Mouse (Mus musculus) forebrain, embryonic 12.5 days (tissue): ENCODE measurements at regions not wholly inside any gene's neighbourhood (a gene's known extent, or its start where the extent isn't known, plus 50 kb on each side); places are given as distances from the start of the nearest gene placed in this dataset.

ENCODE experiments used
- ATAC-seq: fragments of 200-750 bp; cut with Nextera tagmentation; 2 replicates; pipeline ENCODE4 v1.8.0; 2017; ENCODE audit warnings: moderate TSS enrichment; ENCODE audit not compliant: low FRiP score
- H3K27ac ChIP-seq: fragments of 300-500 bp; sonication (generic); 2 replicates; pipeline ENCODE4 v1.5.1; 2016; ENCODE audit warnings: mild to moderate bottlenecking
- H3K27me3 ChIP-seq: fragments of 300-500 bp; sonication (generic); 2 replicates; pipeline ENCODE4 v1.6.1; 2016; ENCODE audit warnings: mild to moderate bottlenecking
- H3K36me3 ChIP-seq: fragments of 300-500 bp; sonication (generic); replicated peaks from 2 replicates; pipeline ENCODE4 v1.6.1; 2016; ENCODE audit warnings: mild to moderate bottlenecking
- H3K4me1 ChIP-seq: fragments of 300-500 bp; sonication (generic); 2 replicates; pipeline ENCODE4 v1.6.1; 2016
- H3K4me2 ChIP-seq: fragments of 300-500 bp; sonication (generic); 2 replicates; pipeline ENCODE4 v1.6.1; 2016; ENCODE audit warnings: mild to moderate bottlenecking, moderate library complexity
- H3K4me3 ChIP-seq: fragments of 300-500 bp; sonication (generic); replicated peaks from 2 replicates; pipeline ENCODE4 v1.5.1; 2016; ENCODE audit warnings: mild to moderate bottlenecking
- H3K9ac ChIP-seq: fragments of 300-500 bp; sonication (generic); 2 replicates; pipeline ENCODE4 v1.6.1; 2016; ENCODE audit warnings: mild to moderate bottlenecking
- H3K9me3 ChIP-seq: fragments of 300-500 bp; sonication (generic); 2 replicates; pipeline ENCODE4 v1.6.1; 2016
- WGBS: fragments of 180-500 bp; shearing (Covaris S2); methylation state at CpG from one replicate; pipeline ENCODE4 v1.1.7; 2016; 5-methylcytosine and 5-hydroxymethylcytosine counted together

DNA sequence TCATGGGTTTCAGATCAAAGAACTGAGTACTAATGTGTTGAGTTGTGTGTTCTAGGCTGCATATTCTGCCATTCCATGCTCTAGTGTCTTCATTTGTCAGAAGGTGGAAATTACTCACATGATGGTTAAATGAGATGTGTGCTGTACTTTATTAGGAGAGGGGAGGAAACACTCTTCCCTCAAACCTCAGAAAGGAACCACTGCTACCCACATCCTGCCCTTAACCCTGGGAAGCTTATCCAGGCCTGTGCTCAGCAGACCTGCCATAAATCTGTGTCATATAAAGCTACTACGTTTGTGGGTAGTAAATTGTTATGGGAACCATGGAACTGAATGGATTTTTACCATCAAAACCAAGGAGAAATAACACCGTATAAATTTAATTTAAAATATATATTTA is 166.7 kb upstream of the Bmp2 start:
- no peak overlapping the region for H3K27ac ChIP-seq
- ATAC-seq = no peak
- 79% methylated on average over 2 of the region's 2 CpGs for WGBS

DNA sequence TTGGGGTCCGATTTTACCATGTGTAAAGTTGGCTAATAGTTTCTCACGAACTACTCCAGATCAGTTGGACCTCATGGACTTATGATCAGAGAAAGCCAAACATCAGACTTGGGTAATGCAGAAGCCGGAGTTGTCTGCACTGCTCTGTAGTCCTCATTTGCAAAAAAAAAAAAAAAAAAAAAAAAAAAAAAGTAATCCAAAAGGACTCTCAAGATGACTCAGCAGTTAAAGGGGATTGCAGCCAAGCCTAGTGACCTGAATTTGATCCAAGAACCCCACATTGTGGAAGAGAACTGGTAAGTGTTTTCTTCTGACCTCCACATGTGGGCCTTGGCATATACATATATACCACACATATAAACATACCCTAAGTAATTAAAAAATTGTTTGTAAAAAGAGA is 164.6 kb upstream of the Bmp2 start:
- Histone ChIP-seq H3K4me2 (no peak overlapping the region), H3K27ac (no peak overlapping the region), H3K36me3 (no peaks in the 10 kb centered on the region), H3K4me3 (no peak overlapping the region), H3K27me3 (no peaks in the 10 kb centered on the region), H3K9ac (no peak overlapping the region), H3K9me3 (no peaks in the 10 kb centered on the region), H3K4me1 (no peaks in the 10 kb centered on the region)
- 96% methylated on average over 3 of the region's 3 CpGs for WGBS
- no peak for ATAC-seq

More for the DNA sequence above, 166.7 kb upstream of the Bmp2 start:
- Histone ChIP-seq H3K9me3 (no peaks in the 10 kb centered on the region), H3K4me2 (no peak overlapping the region), H3K27me3 (no peaks in the 10 kb centered on the region), H3K36me3 (no peaks in the 10 kb centered on the region), H3K9ac (no peak overlapping the region), H3K4me3 (no peak overlapping the region), H3K4me1 (no peaks in the 10 kb centered on the region)

DNA sequence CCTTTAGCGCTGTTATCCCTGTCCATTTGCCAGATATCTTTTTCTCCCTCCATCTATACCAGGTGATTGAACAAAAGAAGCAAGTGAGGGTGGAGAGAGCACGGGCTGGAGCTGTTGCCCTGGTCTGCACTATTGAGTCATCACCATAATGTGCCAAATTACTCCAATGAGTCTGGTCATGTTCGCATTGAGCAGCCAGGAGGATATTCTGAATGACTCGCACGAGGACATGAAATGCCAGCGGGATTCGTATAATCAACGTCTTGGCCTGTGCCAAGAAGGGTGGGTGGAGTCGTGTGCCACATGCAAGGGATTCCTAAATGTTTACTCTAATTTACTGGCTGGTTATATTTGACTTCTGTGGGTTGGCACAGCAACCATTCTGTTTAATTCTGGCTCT is 159.7 kb upstream of the Bmp2 start:
- 82% methylated on average over 9 of the region's 9 CpGs for WGBS
- ATAC-seq = no peak
- Histone ChIP-seq H3K4me2 (no peak overlapping the region), H3K27ac (no peak overlapping the region), H3K4me3 (no peak overlapping the region), H3K4me1 (no peaks in the 10 kb centered on the region), H3K36me3 (no peaks in the 10 kb centered on the region), H3K9me3 (no peaks in the 10 kb centered on the region), H3K27me3 (peaks cover 8% of the 10 kb centered on the region; the same call in 1 of the 2 replicates), H3K9ac (no peak overlapping the region)

DNA sequence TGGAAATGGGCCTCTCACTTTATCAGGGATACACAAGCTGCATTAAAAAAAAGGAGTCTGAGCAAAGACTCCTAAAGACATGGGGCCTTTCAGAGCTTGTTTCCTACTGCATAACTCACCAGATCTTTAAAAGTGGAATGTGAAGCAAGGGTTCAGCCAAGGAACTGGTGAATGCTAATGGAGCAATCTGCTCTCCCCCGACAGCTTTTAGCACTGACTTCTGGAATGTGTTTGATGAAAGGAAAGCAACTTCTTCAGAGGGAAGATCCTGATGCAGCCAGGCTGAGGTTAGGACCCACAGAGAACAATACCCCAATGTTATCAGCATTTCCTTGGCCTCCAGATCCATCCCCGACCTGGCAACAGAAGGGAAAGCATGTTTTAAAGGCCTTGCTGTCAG is 154.4 kb upstream of the Bmp2 start:
- no peak for ATAC-seq
- H3K4me3 ChIP-seq = no peak overlapping the region
- no peak overlapping the region for H3K27ac ChIP-seq
- no peak overlapping the region for H3K4me2 ChIP-seq
- 41% methylated on average over 2 of the region's 2 CpGs for WGBS
- H3K27me3 ChIP-seq = peaks cover 35% of the 10 kb centered on the region
- H3K4me1 ChIP-seq = peaks cover 17% of the 10 kb centered on the region
- H3K9ac ChIP-seq = no peak overlapping the region
- H3K36me3 ChIP-seq = no peaks in the 10 kb centered on the region
- H3K9me3 ChIP-seq = no peaks in the 10 kb centered on the region

DNA sequence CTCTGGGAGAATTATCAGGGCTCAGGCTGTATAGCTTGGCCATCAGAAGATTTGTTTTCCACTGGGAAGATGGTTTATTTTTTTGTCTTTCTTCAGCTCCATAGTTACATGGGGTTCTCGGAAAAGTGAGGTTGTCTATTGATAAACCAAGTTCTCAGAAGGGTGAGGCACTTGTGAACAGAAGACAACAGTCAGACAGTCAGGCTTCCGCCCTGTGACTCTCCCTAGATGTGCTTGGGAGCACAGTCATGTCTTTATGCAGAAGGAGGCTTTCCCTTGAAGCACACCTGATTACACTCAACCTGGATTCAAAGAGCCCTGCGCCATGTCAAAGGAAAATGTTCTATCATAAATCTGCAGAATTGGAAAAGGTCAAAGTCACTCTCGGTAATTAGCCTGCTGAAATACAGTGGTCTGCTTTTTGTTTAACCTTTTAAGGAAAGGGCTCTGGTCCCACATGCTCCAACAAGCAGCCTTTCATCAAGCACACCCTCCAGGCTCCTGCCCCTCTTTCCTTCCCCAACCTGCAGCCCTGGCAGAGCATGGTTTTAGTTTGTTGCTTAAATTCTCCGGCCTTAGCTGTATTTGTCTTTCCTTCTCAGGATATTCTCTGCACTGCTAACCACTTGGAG is 152.8 kb upstream of the Bmp2 start:
- Histone ChIP-seq H3K27ac (no peak overlapping the region), H3K4me2 (no peak overlapping the region), H3K9me3 (no peaks in the 10 kb centered on the region), H3K4me3 (no peak overlapping the region), H3K4me1 (peaks cover 17% of the 10 kb centered on the region), H3K9ac (no peak overlapping the region), H3K27me3 (peaks cover 37% of the 10 kb centered on the region), H3K36me3 (no peaks in the 10 kb centered on the region)
- 76% methylated on average over 5 of the region's 5 CpGs for WGBS
- ATAC-seq = no peak

DNA sequence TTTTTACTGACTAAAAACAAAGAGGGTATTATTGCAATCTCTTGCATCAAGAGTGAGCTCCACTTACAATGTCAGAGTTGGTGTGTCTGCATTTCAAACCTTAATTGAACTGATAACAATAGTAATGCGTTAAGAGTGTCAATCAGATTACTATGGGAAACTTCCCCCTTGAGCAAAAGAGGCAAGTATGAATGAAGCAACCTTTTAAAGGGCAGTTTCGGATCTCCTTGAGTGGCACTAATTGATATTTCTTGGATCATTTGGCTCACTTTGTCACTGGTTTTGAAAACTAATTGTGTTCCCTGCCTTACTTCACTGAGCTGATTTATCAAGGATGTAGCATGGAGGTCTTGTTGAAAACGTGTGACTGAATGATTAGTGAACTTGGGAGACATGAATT is 151.0 kb upstream of the Bmp2 start:
- Histone ChIP-seq H3K4me1 (peaks cover 17% of the 10 kb centered on the region), H3K4me2 (no peak overlapping the region), H3K9ac (no peak overlapping the region), H3K36me3 (no peaks in the 10 kb centered on the region), H3K27me3 (peaks cover 37% of the 10 kb centered on the region), H3K4me3 (no peak overlapping the region), H3K27ac (no peak overlapping the region), H3K9me3 (no peaks in the 10 kb centered on the region)
- ATAC-seq = peak; percentile 72; the same call in 1 of the 2 replicates
- 6% methylated on average over 3 of the region's 3 CpGs for WGBS

DNA sequence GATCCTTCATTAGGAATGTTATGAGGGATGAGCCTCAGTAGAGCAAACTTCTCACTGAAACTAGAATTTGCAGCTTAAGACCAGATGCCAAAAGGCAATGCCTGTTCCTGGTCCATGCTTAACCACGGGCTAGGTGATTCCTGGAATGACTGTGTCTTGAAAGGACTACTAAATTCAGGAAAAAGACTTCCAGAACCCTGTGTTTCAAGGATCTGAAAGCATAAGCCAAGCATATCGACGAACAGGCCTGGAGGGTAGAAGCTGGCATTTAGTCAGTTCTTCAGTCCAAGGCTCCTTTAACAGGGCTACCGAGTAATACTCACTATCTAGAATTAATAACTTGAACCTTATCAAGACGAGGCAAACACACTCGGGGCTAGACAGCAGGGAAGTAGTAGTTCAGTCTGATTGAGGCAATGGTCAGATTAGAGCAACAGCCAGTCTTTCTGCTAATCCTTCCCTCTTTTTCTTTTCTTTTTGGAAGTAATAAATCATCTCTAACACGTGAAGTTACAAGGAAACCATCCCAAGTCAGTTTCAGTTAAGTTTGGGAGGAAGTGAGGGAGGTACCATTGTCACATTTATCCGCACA is 134.9 kb upstream of the Bmp2 start:
- H3K9ac ChIP-seq = no peak overlapping the region
- H3K9me3 ChIP-seq = no peaks in the 10 kb centered on the region
- H3K4me1 ChIP-seq = no peaks in the 10 kb centered on the region
- ATAC-seq = no peak
- no peak overlapping the region for H3K27ac ChIP-seq
- no peak overlapping the region for H3K4me2 ChIP-seq
- H3K36me3 ChIP-seq = no peaks in the 10 kb centered on the region
- H3K27me3 ChIP-seq = no peaks in the 10 kb centered on the region
- H3K4me3 ChIP-seq = no peak overlapping the region
- 83% methylated on average over 8 of the region's 8 CpGs for WGBS

DNA sequence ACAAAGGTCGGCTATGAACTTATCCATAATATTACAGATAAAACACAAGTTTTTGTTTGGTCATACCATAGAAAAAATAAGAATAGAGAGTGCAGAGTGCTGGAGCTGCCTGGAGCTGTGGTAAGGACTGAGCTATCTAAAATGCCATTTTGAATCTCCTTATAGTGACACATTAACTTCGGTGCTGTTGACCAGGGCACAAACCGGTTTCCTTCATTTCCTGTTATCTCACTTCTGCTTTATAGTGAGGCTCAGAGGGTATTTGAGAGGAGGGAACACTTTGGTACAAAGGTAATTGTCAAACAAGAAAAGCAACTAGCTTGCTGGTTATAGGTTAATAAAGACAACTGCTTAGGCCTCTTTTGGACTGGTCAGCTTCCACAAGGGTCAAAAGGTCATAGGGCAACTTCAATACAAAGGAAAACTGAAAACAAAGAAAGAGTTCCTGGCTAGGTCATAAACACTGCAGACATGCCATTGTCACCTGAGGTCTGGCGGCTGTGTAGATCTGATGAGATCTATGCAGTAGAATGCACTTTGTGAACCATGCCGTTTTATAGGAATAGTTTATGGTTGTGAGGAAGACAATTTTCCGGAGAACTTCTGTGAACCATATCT is 132.2 kb upstream of the Bmp2 start:
- H3K4me2 ChIP-seq = no peak overlapping the region
- H3K36me3 ChIP-seq = no peaks in the 10 kb centered on the region
- 81% methylated on average over 6 of the region's 6 CpGs for WGBS
- H3K27me3 ChIP-seq = no peaks in the 10 kb centered on the region
- H3K9me3 ChIP-seq = no peaks in the 10 kb centered on the region
- ATAC-seq = no peak
- no peak overlapping the region for H3K27ac ChIP-seq
- H3K4me3 ChIP-seq = no peak overlapping the region
- no peak overlapping the region for H3K9ac ChIP-seq
- H3K4me1 ChIP-seq = no peaks in the 10 kb centered on the region

DNA sequence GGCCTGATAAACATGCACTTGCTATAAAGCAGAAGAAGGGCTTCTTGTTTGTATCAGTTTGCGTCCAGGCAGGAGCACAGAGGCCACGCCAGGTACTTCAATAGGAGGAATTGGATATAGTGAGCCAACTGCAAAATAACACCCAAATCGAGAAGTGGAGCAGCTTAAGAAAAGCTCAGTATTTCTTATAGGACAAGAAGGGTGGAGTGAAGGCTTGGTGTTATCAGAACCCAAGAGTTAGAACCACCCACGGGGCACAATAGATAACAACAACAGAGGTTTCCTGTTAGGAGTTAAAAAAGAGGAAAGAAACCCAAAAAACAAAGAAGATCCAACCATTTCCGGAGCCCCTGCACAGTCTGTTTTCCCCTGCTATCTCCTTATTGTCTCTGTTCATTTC is 126.4 kb upstream of the Bmp2 start:
- Histone ChIP-seq H3K27me3 (no peaks in the 10 kb centered on the region), H3K9ac (no peak overlapping the region), H3K4me3 (no peak overlapping the region), H3K27ac (no peak overlapping the region), H3K4me2 (no peak overlapping the region), H3K4me1 (no peaks in the 10 kb centered on the region), H3K36me3 (no peaks in the 10 kb centered on the region), H3K9me3 (no peaks in the 10 kb centered on the region)
- ATAC-seq = no peak
- WGBS = 89% methylated on average over 5 of the region's 5 CpGs

DNA sequence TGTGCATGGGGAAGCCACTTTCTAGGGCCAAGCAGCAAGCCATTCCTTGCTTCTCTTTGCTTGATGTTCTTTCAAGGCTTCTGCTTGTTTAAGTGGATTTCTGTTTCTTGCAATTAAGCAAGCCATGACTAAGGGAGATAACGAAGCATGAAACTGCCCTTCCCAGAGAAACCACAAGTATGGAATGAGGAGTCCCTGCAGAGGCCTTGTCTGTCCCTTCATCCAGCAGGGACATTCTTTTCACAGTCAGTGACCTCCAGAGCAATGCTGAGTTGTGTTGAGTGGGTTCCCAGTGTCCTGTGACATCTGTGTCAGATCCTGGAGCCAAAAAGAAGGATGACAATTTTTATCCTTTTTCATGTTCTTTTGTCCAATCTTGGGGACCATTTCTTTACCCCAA is 124.9 kb upstream of the Bmp2 start:
- Histone ChIP-seq H3K36me3 (no peaks in the 10 kb centered on the region), H3K4me3 (no peak overlapping the region), H3K27me3 (no peaks in the 10 kb centered on the region), H3K4me2 (no peak overlapping the region), H3K27ac (no peak overlapping the region), H3K9ac (no peak overlapping the region), H3K9me3 (no peaks in the 10 kb centered on the region), H3K4me1 (no peaks in the 10 kb centered on the region)
- ATAC-seq = no peak
- WGBS = 37% methylated on average over 1 of the region's 1 CpGs

DNA sequence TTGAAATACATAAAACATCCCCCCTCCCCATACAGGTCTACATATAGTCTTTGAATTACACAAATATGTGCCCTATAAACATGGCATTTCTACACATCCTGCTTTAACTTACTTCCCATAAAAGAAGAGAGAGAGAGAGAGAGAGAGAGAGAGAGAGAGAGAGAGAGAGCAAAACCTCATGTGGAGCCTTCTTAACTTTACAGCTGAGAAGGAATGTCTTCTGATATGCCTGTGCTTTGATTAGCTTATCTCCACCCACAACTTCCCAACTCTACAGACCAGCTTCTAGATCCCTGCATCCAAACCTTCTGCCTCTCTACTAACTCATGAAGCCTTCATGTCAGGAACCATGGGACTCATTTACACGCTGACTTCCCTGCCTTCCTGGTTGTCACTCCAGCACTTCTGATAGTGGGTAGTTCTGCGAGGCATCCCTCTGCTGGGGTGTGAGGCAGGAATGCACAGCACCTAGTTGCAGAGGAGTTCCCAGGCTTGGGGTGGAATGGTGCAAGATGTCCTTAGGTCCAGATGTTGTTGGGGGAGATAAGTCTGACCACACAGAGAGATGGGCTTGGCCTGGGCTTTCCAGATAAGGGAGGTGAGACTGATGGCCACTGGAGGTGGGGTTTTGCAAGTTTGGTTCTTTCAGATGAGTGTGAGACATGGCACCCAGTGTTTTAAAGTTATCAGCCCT is 122.4 kb upstream of the Bmp2 start:
- Histone ChIP-seq H3K27me3 (no peaks in the 10 kb centered on the region), H3K4me1 (no peaks in the 10 kb centered on the region), H3K9me3 (no peaks in the 10 kb centered on the region), H3K9ac (no peak overlapping the region), H3K4me3 (no peak overlapping the region), H3K36me3 (no peaks in the 10 kb centered on the region), H3K27ac (no peak overlapping the region), H3K4me2 (no peak overlapping the region)
- no peak for ATAC-seq
- WGBS = 85% methylated on average over 2 of the region's 2 CpGs

DNA sequence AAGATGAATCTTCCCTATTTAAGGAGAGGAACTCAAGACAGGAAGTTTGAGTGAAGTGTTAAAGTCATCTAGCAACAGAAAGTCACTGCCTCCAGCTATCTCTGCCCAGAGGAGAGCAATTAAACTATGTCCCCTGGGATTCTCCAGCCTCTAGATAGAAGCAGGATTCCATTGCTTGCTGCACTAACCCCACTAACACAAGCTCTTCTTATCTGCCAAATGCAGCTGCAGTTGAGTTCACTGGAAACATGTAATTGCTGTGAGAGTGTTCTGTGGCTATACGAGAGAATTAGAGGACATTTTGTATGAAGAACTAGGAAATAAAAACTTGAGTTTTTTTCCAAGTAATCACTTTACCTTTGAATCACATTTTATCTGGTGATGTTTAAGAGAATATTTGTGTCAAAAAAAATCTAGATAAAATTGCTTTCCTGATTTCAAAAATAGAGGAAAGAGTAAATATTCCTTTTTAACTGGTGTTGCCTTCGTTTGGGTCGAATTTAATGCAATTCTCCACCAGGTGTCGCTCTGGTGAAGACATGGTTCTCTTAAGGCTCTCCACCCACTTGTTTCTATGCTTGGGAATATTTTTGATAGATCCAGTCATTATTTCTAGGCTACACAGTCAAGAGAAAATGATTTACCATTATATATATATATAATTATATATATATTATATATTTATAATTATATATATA is 121.1 kb upstream of the Bmp2 start:
- 57% methylated on average over 4 of the region's 4 CpGs for WGBS
- Histone ChIP-seq H3K4me3 (no peak overlapping the region), H3K9ac (no peak overlapping the region), H3K4me1 (no peaks in the 10 kb centered on the region), H3K9me3 (no peaks in the 10 kb centered on the region), H3K27me3 (no peaks in the 10 kb centered on the region), H3K27ac (no peak overlapping the region), H3K36me3 (no peaks in the 10 kb centered on the region), H3K4me2 (no peak overlapping the region)
- ATAC-seq = no peak
